Mouse (Mus musculus) heart, postnatal 36 days (tissue): ENCODE data around the gene Lamb2. TPM values are rescaled to one million over a fixed set of nuclear protein-coding genes. Genes with fewer than 3 reads are reported as not detected.

ENCODE experiments used
- DNase-seq, 2 experiments: peaks; one replicate each; pipeline ENCODE4 v3.0.0; 2021 to 2022
- intact Hi-C: fragments of 180-260 bp; cut with DNase I; formaldehyde crosslinking; loops from one replicate; pipeline ENCODE4 v1.15.1; 2025
- total RNA-seq, 2 experiments: library from RNA; stranded (reverse); gene quantifications; 2 replicates each; pipeline ENCODE4 v1.2.3; 2021

Lamb2 gene
- 100 to 1,000 TPM; 344 to 366 TPM for total RNA-seq

- intact Hi-C loops: loop anchor here (2.0 kb wide), 1 partner anchor 37 kb away; the partner anchor contains the start of gene Qrich1
- peak; percentile 65 to 79 for DNase-seq
These were observed at the start of gene Lamb2 for GRCm38 (mm10) chr9:108479721-108480351. Gene Lamb2, plus strand, starts transcription at chr9:108479736.

GRCm38 (mm10) chr9:108431431-108432067 lies 48.0 kb upstream of the Lamb2 start:
- intact Hi-C loops: loop anchor here (1.0 kb wide), 1 partner anchor 41 kb away; no protein-coding TSS in a partner anchor
- no peak for DNase-seq

GRCm38 (mm10) chr9:108436182-108436581 lies 43.4 kb upstream of the Lamb2 start, which contains the start of gene BC048562:
Gene BC048562, plus strand, starts transcription at chr9:108436482.
- DNase-seq: no peak
- intact Hi-C loops: no loop called here

GRCm38 (mm10) chr9:108439176-108439575 lies 40.4 kb upstream of the Lamb2 start:
- no peak for DNase-seq
- intact Hi-C loops: no loop called here

- intact Hi-C loops: no loop called here
- DNase-seq: no peak
These were observed 39.1 kb upstream of the Lamb2 start for GRCm38 (mm10) chr9:108440485-108440884.

- no peak for DNase-seq
- intact Hi-C loops: no loop called here
These were observed 38.2 kb upstream of the Lamb2 start for GRCm38 (mm10) chr9:108441236-108441919.

GRCm38 (mm10) chr9:108445125-108445524 lies 34.4 kb upstream of the Lamb2 start:
- no peak for DNase-seq

GRCm38 (mm10) chr9:108449860-108450259 lies 29.7 kb upstream of the Lamb2 start:
- intact Hi-C loops: loop anchor here (5.0 kb wide), 2 partner anchors 53 to 143 kb away; partner anchors contain the start of genes Rhoa and Tcta
- peak in 1 of 2 experiments; percentile 34 for DNase-seq

More at GRCm38 (mm10) chr9:108445125-108445524, 34.4 kb upstream of the Lamb2 start:
- intact Hi-C loops: no loop called here

- DNase-seq: peak in 1 of 2 experiments; percentile 28
- intact Hi-C loops: loop anchor here (5.0 kb wide), 2 partner anchors 53 to 143 kb away; partner anchors contain the start of genes Rhoa and Tcta
These were observed 29.0 kb upstream of the Lamb2 start for GRCm38 (mm10) chr9:108450292-108451169.

- DNase-seq: no peak
- intact Hi-C loops: loop anchor here (5.0 kb wide), 2 partner anchors 54 to 144 kb away; partner anchors contain the start of genes Rhoa and Tcta
These were observed 28.4 kb upstream of the Lamb2 start for GRCm38 (mm10) chr9:108451170-108451493.

GRCm38 (mm10) chr9:108451519-108452160 lies 27.9 kb upstream of the Lamb2 start:
- intact Hi-C loops: loop anchor here (5.0 kb wide), 2 partner anchors 54 to 144 kb away; partner anchors contain the start of genes Rhoa and Tcta
- no peak for DNase-seq

- peak; percentile 89 to 92 for DNase-seq
These were observed 27.1 kb upstream of the Lamb2 start for GRCm38 (mm10) chr9:108452291-108452906.

GRCm38 (mm10) chr9:108452911-108453310 lies 26.6 kb upstream of the Lamb2 start:
- intact Hi-C loops: loop anchor here (5.0 kb wide), 2 partner anchors 56 to 146 kb away; partner anchors contain the start of genes Rhoa and Tcta
- DNase-seq: no peak

More at GRCm38 (mm10) chr9:108452291-108452906, 27.1 kb upstream of the Lamb2 start:
- intact Hi-C loops: loop anchor here (5.0 kb wide), 2 partner anchors 55 to 145 kb away; partner anchors contain the start of genes Rhoa and Tcta

- DNase-seq: no peak
- intact Hi-C loops: loop anchor here (5.0 kb wide), 2 partner anchors 56 to 146 kb away; partner anchors contain the start of genes Rhoa and Tcta
These were observed 26.1 kb upstream of the Lamb2 start for GRCm38 (mm10) chr9:108453458-108453857.

GRCm38 (mm10) chr9:108454429-108454828 lies 25.1 kb upstream of the Lamb2 start:
- no peak for DNase-seq
- intact Hi-C loops: loop anchor here (5.0 kb wide), 2 partner anchors 57 to 147 kb away; partner anchors contain the start of genes Rhoa and Tcta

- intact Hi-C loops: no loop called here
- DNase-seq: no peak
These were observed 23.6 kb upstream of the Lamb2 start for GRCm38 (mm10) chr9:108455747-108456571.

GRCm38 (mm10) chr9:108456953-108457352 lies 22.6 kb upstream of the Lamb2 start:
- no peak for DNase-seq
- intact Hi-C loops: no loop called here

GRCm38 (mm10) chr9:108459939-108460318 lies 19.6 kb upstream of the Lamb2 start:
- intact Hi-C loops: loop anchor here (1.0 kb wide), 1 partner anchor 18 kb away; no protein-coding TSS in a partner anchor

More at GRCm38 (mm10) chr9:108459939-108460318, 19.6 kb upstream of the Lamb2 start:
- no peak for DNase-seq
